Mouse (Mus musculus): ENCODE measurements at regions not wholly inside any gene's neighbourhood (a gene's known extent, or its start where the extent isn't known, plus 50 kb on each side); places are given as distances from the start of the nearest gene placed in this dataset.

DNA sequence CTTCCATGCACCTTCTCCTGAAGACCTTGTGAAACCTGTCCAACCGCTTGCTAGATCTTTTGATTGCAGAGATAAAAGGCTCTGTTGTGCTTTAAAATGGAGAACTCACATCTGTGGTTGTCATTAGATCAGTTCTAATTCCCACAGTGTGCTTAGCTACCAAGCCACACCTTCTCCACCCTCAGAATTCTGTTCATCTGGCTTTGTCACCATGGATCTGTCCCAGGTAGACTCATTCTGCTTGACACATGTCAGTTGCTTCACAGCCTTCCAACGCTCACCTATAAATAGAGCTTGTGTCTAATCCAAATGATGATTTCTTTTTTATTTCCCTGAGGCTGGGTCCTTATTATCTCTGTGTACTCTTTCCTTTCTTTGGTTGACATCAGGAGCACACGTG is 325.7 kb upstream of the Emcn start:
- TF ChIP-seq EP300 (optimal IDR thresholded peaks at IDR 0.05) (no peak), CTCF (IDR thresholded peaks at IDR 0.05; ENCODE audit: low read depth) (no peak)
- H3K4me3 ChIP-seq (ENCODE audit: low read depth, low read length): no peak overlapping the region
- H3K27me3 ChIP-seq (ENCODE audit: control insufficient read depth, insufficient read depth, low read length): no peaks in the 10 kb centered on the region
- DNase-seq (ENCODE audit: low spot score) (no peak), ATAC-seq (ENCODE audit: low FRiP score, low TSS enrichment) (no peak)
- H3K9ac ChIP-seq (ENCODE audit: low read length): no peak overlapping the region
- no peaks in the 10 kb centered on the region for H3K4me1 ChIP-seq (replicated peaks; ENCODE audit: control insufficient read depth, insufficient read depth)
- H3K36me3 ChIP-seq (ENCODE audit: control insufficient read depth, insufficient read depth, low read length): no peaks in the 10 kb centered on the region
- no peaks in the 10 kb centered on the region for H3K9me3 ChIP-seq (ENCODE audit: control insufficient read depth, low read length)
- 69% methylated on average over 3 of the region's 3 CpGs for WGBS
- no peak overlapping the region for H3K27ac ChIP-seq (replicated peaks)
- H3K4me2 ChIP-seq (replicated peaks; ENCODE audit: low read depth): no peak overlapping the region

DNA sequence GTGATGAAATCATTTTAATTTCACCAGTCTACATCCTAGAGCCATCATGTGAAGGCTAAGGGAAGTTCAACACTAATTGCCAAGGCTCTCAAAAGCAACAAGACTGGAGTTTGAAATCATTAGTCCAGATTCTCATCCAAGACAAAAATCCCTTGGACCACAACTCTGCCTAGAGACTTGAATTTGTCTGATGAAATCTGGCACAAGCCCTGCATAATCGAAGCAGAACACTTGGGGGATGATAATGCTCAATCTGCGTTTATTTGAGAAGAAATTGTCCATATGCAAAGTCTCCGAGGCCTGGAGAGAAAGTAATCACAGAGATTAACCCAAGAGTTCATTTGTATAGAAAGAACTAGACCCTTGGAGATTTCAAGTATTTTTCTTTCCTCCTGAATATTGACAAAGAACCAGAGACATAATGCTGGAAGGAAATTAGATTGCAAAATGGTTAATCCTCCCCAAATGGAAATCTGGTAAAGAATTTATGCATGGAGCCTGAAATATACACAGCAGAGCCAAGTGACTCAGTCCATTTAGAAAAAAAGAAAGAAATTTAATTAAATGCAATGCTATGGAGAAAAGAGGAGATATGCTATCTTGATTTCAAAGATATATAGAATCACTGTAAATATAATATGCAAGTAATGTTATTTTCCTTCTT is 320.8 kb upstream of the Emcn start:
- DNase-seq (ENCODE audit: low spot score) (no peak), ATAC-seq (ENCODE audit: low FRiP score, low TSS enrichment) (no peak)
- Histone ChIP-seq H3K27me3 (ENCODE audit: control insufficient read depth, insufficient read depth, low read length) (no peaks in the 10 kb centered on the region), H3K36me3 (ENCODE audit: control insufficient read depth, insufficient read depth, low read length) (no peaks in the 10 kb centered on the region), H3K9me3 (ENCODE audit: control insufficient read depth, low read length) (no peaks in the 10 kb centered on the region), H3K9ac (ENCODE audit: low read length) (no peak overlapping the region), H3K4me2 (replicated peaks; ENCODE audit: low read depth) (no peak overlapping the region), H3K4me3 (ENCODE audit: low read depth, low read length) (no peak overlapping the region), H3K4me1 (replicated peaks; ENCODE audit: control insufficient read depth, insufficient read depth) (no peaks in the 10 kb centered on the region), H3K27ac (replicated peaks) (no peak overlapping the region)
- 44% methylated on average over 3 of the region's 3 CpGs for WGBS
- TF ChIP-seq EP300 (optimal IDR thresholded peaks at IDR 0.05) (no peak), CTCF (IDR thresholded peaks at IDR 0.05; ENCODE audit: low read depth) (no peak)

DNA sequence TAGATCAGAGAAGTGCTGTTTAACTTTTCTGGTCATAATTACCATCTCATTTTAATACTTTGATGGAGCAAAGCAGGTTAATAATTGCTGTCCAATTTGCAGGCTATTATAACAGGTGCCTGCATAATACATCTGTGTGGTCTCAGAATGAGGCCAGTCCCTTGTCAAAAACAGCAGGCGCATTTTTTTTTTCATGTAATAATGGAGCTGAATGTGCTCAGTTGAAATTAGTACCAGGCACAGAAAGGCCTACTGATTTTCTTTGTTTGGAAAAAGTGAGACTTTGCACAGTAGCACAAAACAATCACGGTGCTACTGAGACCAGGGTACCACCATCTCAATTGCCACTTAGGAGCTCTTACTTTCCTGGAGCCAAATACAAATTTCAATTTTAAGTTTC is 311.3 kb upstream of the Emcn start:
- Histone ChIP-seq H3K36me3 (ENCODE audit: control insufficient read depth, insufficient read depth, low read length) (no peaks in the 10 kb centered on the region), H3K4me2 (replicated peaks; ENCODE audit: low read depth) (no peak overlapping the region), H3K27me3 (ENCODE audit: control insufficient read depth, insufficient read depth, low read length) (no peaks in the 10 kb centered on the region), H3K27ac (replicated peaks) (no peak overlapping the region), H3K4me1 (replicated peaks; ENCODE audit: control insufficient read depth, insufficient read depth) (no peaks in the 10 kb centered on the region), H3K4me3 (ENCODE audit: low read depth, low read length) (no peak overlapping the region), H3K9ac (ENCODE audit: low read length) (no peak overlapping the region), H3K9me3 (ENCODE audit: control insufficient read depth, low read length) (no peaks in the 10 kb centered on the region)
- TF ChIP-seq EP300 (optimal IDR thresholded peaks at IDR 0.05): no peak
- TF ChIP-seq CTCF (IDR thresholded peaks at IDR 0.05; ENCODE audit: low read depth): no peak
- no peak for DNase-seq (ENCODE audit: low spot score)
- WGBS: 83% methylated on average over 2 of the region's 2 CpGs
- no peak for ATAC-seq (ENCODE audit: low FRiP score, low TSS enrichment)

DNA sequence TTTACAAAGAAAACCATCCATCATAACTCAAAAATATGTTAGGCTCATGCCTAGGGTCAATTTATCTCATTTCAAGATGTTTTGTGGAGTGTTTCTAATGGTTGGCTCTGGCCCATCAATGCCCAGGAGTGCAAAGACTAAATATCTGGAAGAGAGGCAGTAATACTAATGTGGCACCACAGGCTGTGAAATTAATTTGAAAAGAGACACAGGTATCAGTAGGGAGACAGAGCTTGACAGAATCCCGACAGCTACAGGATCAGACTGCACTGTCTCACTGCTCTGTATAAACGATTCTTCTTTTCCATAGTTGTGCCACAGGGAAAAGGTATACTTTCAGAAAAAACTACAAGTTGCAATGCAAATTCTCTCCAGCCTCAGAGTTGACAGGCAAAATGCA is 308.1 kb upstream of the Emcn start:
- no peak for TF ChIP-seq EP300 (optimal IDR thresholded peaks at IDR 0.05)
- Histone ChIP-seq H3K4me3 (ENCODE audit: low read depth, low read length) (no peak overlapping the region), H3K9me3 (ENCODE audit: control insufficient read depth, low read length) (no peaks in the 10 kb centered on the region), H3K4me1 (replicated peaks; ENCODE audit: control insufficient read depth, insufficient read depth) (no peaks in the 10 kb centered on the region), H3K27me3 (ENCODE audit: control insufficient read depth, insufficient read depth, low read length) (no peaks in the 10 kb centered on the region), H3K9ac (ENCODE audit: low read length) (no peak overlapping the region), H3K36me3 (ENCODE audit: control insufficient read depth, insufficient read depth, low read length) (no peaks in the 10 kb centered on the region), H3K4me2 (replicated peaks; ENCODE audit: low read depth) (no peak overlapping the region), H3K27ac (replicated peaks) (no peak overlapping the region)
- ATAC-seq (ENCODE audit: low FRiP score, low TSS enrichment) (no peak), DNase-seq (ENCODE audit: low spot score) (no peak)
- 85% methylated on average over 2 of the region's 2 CpGs for WGBS

DNA sequence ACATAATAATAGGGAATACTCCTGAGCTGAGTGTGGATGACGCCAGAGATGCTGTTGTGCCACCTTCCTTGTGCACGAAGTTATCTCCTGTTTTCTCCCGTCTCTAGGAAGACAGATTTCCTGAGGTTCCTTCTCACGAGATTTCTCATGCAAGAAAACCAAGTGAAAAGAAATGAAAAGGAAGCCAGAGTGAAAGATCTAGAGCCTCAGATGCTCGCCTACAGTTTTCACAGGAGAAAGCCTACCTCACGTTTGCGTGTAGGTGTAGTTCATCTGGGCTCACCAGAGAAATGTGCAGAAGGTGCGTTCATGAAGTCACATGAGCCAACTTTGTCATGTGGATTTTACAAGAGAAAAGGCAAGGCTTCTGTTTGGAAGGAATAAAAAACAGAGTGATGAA is 301.2 kb upstream of the Emcn start:
- Histone ChIP-seq H3K4me3 (ENCODE audit: low read depth, low read length) (no peak overlapping the region), H3K9ac (ENCODE audit: low read length) (no peak overlapping the region), H3K27ac (replicated peaks) (no peak overlapping the region), H3K27me3 (ENCODE audit: control insufficient read depth, insufficient read depth, low read length) (no peaks in the 10 kb centered on the region), H3K36me3 (ENCODE audit: control insufficient read depth, insufficient read depth, low read length) (no peaks in the 10 kb centered on the region), H3K4me2 (replicated peaks; ENCODE audit: low read depth) (no peak overlapping the region), H3K4me1 (replicated peaks; ENCODE audit: control insufficient read depth, insufficient read depth) (no peaks in the 10 kb centered on the region), H3K9me3 (ENCODE audit: control insufficient read depth, low read length) (no peaks in the 10 kb centered on the region)
- TF ChIP-seq CTCF (IDR thresholded peaks at IDR 0.05; ENCODE audit: low read depth): no peak
- no peak for TF ChIP-seq EP300 (optimal IDR thresholded peaks at IDR 0.05)
- ATAC-seq (ENCODE audit: low FRiP score, low TSS enrichment): no peak
- 83% methylated on average over 8 of the region's 8 CpGs for WGBS
- no peak for DNase-seq (ENCODE audit: low spot score)

DNA sequence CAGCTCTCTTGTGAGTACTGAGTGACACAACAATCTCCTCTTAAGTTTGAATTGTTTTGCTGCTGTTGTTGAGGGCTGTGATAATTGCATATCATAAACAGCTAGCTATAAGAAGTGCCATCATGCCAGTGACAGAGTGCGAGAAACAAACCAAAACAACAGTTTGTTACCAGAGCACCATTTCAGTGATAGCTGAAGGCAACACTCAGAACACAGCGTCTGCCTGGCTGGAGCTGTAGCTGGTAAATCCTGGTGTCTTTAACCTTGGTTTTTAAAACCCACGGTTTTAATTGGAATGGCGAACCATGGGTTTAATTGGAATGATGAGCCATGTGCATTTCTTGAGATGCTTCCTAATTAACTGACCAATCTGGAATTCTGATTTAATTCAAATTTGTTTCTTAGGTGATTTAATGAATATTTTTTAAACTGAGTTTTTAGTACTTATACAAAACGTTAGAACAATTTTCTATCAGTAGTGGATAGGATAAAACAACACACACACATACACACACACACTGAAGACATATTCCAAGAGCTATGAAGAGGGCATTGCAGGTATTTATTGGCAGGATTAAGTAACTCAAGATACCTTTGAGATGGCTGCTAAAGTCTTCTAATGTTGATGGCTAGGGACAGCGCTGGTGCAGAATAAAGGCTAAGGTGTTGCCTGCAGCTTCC is 284.2 kb upstream of the Emcn start:
- H3K4me3 ChIP-seq (ENCODE audit: low read depth, low read length): no peak overlapping the region
- H3K27ac ChIP-seq (replicated peaks): no peak overlapping the region
- no peaks in the 10 kb centered on the region for H3K9me3 ChIP-seq (ENCODE audit: control insufficient read depth, low read length)
- TF ChIP-seq EP300 (optimal IDR thresholded peaks at IDR 0.05) (no peak), CTCF (IDR thresholded peaks at IDR 0.05; ENCODE audit: low read depth) (no peak)
- no peaks in the 10 kb centered on the region for H3K36me3 ChIP-seq (ENCODE audit: control insufficient read depth, insufficient read depth, low read length)
- no peaks in the 10 kb centered on the region for H3K4me1 ChIP-seq (replicated peaks; ENCODE audit: control insufficient read depth, insufficient read depth)
- no peak overlapping the region for H3K9ac ChIP-seq (ENCODE audit: low read length)
- ATAC-seq (ENCODE audit: low FRiP score, low TSS enrichment) (no peak), DNase-seq (ENCODE audit: low spot score) (no peak)
- WGBS: 84% methylated on average over 6 of the region's 6 CpGs
- no peak overlapping the region for H3K4me2 ChIP-seq (replicated peaks; ENCODE audit: low read depth)
- H3K27me3 ChIP-seq (ENCODE audit: control insufficient read depth, insufficient read depth, low read length): no peaks in the 10 kb centered on the region

Data from stomach, postnatal 0 days (tissue).